Mouse (Mus musculus) adipocyte (in vitro differentiated cells): ENCODE results near the gene Alg9.

Source experiments
- DNase-seq: peaks from one replicate; pipeline ENCODE4 v3.0.0-alpha.2; 2016; ENCODE audit warnings: low spot score

Alg9 gene

GRCm38 (mm10) chr9:50756711-50757110, 18.1 kb upstream of the Alg9 start:
- DNase-seq, result no peak

GRCm38 (mm10) chr9:50761520-50762243, 13.1 kb upstream of the Alg9 start:
- DNase-seq, result no peak

DNA sequence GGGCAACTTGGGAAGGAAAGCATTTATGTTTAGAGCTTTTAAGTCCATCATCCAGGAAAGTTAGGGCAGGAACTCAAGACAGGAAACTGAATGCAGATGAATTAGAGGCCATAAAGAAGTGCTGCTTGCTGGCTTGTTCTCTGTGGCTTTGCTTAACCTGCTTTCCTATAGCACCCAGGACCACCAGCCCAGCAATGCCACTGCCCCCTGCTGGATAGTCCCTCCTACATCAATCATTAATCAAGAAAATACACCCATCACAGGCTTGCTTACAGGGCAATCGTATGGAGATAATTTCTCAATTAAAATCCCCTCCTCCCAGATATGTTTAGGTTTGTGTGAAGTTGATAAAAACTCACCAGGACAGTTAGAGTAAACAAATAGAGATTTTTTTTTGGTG, 11.5 kb upstream of the Alg9 start:
- peak; percentile 29 for DNase-seq

- DNase-seq, result no peak
Measured at GRCm38 (mm10) chr9:50767531-50768106, 7.2 kb upstream of the Alg9 start.

GRCm38 (mm10) chr9:50768107-50769002, 6.5 kb upstream of the Alg9 start, which contains the start of gene Fdxacb1:
TSS of gene Fdxacb1 (plus strand) at chr9:50768236.
- DNase-seq, result peak; percentile 98

GRCm38 (mm10) chr9:50770011-50770410, 4.8 kb upstream of the Alg9 start:
- DNase-seq, result no peak

- DNase-seq, result no peak
Measured at GRCm38 (mm10) chr9:50774026-50774462, 775 bp upstream of the Alg9 start.

- no peak for DNase-seq
Measured at GRCm38 (mm10) chr9:50775662-50776126, 875 bp downstream of the Alg9 start.

- no peak for DNase-seq
Measured at GRCm38 (mm10) chr9:50776162-50776760, 1.4 kb downstream of the Alg9 start.

GRCm38 (mm10) chr9:50782155-50782554, 7.3 kb downstream of the Alg9 start:
- peak; percentile 38 for DNase-seq

DNA sequence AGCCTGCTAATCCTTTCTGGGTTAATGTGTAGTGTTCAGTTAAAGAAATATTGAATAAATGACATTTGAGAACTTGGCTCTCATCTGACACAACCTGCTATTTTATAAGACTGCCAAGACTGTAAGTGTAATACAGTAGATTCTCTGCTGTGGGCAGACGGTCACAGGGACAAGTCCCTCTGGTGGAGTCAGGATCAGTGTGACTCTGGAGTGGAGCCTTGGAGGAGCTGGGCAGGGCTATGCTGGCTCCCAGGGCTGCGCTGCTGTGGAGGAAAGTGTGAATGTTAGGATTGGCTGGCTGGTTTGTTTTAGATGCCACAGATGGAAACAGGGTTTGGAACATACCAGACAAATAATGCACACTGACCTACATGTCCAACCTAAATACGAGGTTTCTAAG, 20.4 kb downstream of the Alg9 start:
- DNase-seq, result peak; percentile 64

- DNase-seq, result peak; percentile 71
Measured at GRCm38 (mm10) chr9:50796776-50797175, 22.0 kb downstream of the Alg9 start.

DNA sequence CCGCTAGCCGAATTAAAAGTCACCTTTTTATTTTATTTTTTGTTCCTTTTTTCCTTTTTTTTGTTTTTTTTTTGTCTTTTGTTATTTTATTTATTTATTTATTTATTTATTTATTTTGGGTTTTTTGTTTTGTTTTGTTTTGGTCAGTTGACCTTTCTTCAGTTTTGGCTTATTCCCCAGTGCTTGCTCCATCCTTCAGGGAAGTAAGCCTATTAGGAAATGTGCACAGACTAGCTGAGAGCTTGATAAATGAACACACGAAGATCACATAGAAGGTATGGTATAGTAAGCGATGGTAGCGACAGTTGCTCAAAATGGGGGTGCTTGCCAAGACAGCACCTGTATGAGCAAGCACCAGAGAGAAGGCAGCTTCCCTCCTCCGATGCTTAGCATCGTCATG, 22.8 kb downstream of the Alg9 start:
- peak; percentile 84 for DNase-seq

DNA sequence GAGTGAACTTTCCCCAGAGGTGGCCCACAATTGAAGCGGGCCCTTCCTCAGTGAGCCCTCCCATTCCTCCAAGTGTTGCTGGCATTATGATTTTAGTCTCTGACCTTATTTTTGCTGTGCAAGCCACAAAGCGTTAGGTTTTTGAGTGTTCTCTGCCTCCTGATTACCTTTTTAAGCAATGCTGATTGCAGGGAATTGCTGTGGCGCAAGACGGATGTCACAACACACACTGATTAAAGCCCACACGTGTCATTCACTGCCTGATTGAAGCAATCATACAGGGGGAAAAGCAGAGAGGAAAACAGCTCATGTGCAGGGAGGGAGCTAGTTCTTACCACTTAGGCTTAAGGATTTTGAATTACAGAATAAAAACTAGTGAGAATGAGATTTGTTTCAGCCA, 23.5 kb downstream of the Alg9 start:
- DNase-seq, result peak; percentile 66

- peak; percentile 79 for DNase-seq
Measured at GRCm38 (mm10) chr9:50800985-50801384, 26.2 kb downstream of the Alg9 start.

DNA sequence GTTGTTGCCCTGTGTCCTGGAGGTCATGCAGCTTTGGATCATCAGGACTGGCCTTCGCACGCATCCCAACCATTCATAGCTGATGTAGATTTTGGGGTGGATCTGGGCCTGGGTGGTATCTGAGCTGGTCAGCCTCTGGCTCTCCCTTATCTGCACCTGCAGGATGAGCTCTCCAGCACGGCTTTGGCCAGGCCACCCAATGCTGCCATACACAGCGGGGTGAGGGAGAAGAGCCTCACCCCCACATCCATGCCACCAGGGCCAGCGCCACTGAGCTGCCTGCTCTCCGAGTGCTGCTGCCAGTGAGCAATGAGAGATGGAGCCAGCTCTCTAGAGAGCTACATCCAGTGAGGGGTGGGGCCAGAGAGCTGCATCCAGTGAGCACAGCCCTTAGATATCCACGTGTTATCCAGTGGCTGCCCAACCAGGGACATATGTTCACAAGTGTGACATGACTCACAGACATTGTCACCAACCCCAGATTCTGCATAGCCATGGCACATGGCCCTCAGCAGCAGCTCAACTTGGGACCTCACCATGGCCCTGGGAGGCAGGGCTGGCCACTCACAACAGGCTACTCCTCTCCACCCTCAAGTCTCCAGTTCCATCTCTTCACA, 28.3 kb downstream of the Alg9 start:
- DNase-seq, result no peak

DNA sequence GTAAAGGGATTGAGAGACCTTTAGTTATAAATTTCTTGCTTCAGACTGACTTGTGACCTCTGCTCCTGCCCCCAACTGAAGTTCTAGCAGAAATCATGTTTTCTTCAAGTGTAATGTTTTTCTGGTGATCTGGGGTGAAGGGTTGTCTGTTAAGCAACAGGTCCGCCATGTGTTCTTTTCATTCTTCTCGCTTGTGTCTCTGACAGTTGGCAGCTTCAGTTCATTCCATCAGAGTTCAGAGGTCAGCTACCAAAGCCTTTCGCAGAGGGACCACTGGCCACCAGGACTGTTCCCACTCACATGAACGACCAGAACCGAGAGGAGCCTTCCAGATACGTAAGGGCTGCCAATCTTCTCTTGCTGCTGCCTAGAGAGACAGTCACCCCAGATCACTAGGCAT, 33.7 kb downstream of the Alg9 start:
- DNase-seq, result peak; percentile 91

DNA sequence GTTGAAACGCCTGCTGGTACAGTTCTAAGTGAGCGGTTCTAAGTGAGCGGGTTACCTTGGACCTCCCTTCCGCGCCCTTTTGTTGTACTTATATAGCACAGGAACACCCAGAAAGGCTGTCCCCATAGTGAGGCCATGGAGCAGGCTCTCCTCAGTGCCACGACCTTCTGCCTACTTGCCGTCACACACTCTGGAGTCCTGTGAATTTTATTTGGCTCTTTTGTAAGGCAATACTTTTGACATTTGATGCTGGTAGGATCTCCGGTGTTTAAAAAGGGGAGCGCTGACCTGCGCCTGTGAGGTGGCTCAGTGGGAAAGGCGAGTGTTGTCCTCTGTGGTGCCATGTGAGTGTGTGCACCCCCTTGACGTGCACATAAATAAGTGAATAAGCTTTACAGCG, 34.3 kb downstream of the Alg9 start:
- DNase-seq, result peak; percentile 77

GRCm38 (mm10) chr9:50811187-50811586, 36.4 kb downstream of the Alg9 start:
- no peak for DNase-seq

DNA sequence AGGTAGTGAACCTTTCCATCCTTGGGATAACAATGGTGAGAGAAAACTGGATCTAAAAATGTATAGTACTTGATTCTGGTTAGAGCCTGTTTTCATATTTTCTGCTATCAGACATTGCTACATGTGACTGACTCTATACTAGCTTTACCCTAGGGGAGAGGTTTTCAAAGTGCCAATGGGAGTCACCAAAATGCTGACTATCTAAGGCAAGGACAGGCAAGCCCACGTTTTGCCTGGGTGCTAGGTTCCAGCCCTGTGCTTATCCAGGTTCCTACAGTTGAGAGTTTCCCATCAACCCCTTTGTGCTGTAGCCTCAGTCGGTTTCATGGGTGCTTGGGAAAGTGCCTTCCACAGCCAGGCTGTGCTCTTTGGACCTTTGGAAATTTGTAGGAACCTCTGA, 36.9 kb downstream of the Alg9 start:
- DNase-seq, result no peak

GRCm38 (mm10) chr9:50813796-50814195, 39.0 kb downstream of the Alg9 start:
- no peak for DNase-seq

GRCm38 (mm10) chr9:50815666-50816065, 40.8 kb downstream of the Alg9 start:
- no peak for DNase-seq
